Mouse (Mus musculus) monocyte, adult 5-6 weeks (primary cell): ENCODE measurements around the gene Zfp618. TPM values are rescaled to one million over a fixed set of nuclear protein-coding genes. Genes with fewer than 3 reads are reported as not detected.

Experiments used
- ATAC-seq: fragments of 153-309, 156-312 bp; replicated peaks from 2 replicates; pipeline ENCODE4 v1.8.0; 2017; ENCODE audit warnings: mild to moderate bottlenecking; ENCODE audit not compliant: low TSS enrichment, insufficient number of reproducible peaks, severe bottlenecking, poor library complexity, low FRiP score
- total RNA-seq: library from RNA; stranded (forward); fragments of 200-1000, 200-491, 200-594 nt; gene quantifications from 3 replicates; pipeline ENCODE4 v1.2.3, GENCODE M21; 2017

The Zfp618 gene
- total RNA-seq, 1 experiment from 2014 or later = 0.57 TPM

GRCm38 (mm10) chr4:63055216-63055745 is 89.9 kb downstream of the Zfp618 start:
- ATAC-seq = no peak

GRCm38 (mm10) chr4:63056641-63057415 is 91.5 kb downstream of the Zfp618 start:
- ATAC-seq = no peak

GRCm38 (mm10) chr4:63057581-63057980 is 92.2 kb downstream of the Zfp618 start:
- ATAC-seq = no peak

GRCm38 (mm10) chr4:63058686-63059085 is 93.3 kb downstream of the Zfp618 start:
- no peak for ATAC-seq

GRCm38 (mm10) chr4:63060358-63060757 is 95.0 kb downstream of the Zfp618 start:
- no peak for ATAC-seq

GRCm38 (mm10) chr4:63061411-63061810 is 96.0 kb downstream of the Zfp618 start:
- no peak for ATAC-seq

GRCm38 (mm10) chr4:63063360-63063759 is 98.0 kb downstream of the Zfp618 start:
- ATAC-seq = no peak

- no peak for ATAC-seq
Measured at GRCm38 (mm10) chr4:63064911-63065310, 99.5 kb downstream of the Zfp618 start.

GRCm38 (mm10) chr4:63066796-63067195 is 101.4 kb downstream of the Zfp618 start:
- no peak for ATAC-seq

- no peak for ATAC-seq
Measured at GRCm38 (mm10) chr4:63067822-63068221, 102.4 kb downstream of the Zfp618 start.

- ATAC-seq = no peak
Measured at GRCm38 (mm10) chr4:63068499-63069175, 103.3 kb downstream of the Zfp618 start.

- no peak for ATAC-seq
Measured at GRCm38 (mm10) chr4:63071413-63072260, 106.3 kb downstream of the Zfp618 start.

GRCm38 (mm10) chr4:63073139-63073538 is 107.8 kb downstream of the Zfp618 start:
- no peak for ATAC-seq

GRCm38 (mm10) chr4:63079159-63079558 is 113.8 kb downstream of the Zfp618 start:
- ATAC-seq = no peak

GRCm38 (mm10) chr4:63084473-63084889 is 119.1 kb downstream of the Zfp618 start:
- no peak for ATAC-seq

GRCm38 (mm10) chr4:63089484-63089883 is 124.1 kb downstream of the Zfp618 start:
- ATAC-seq = no peak

- ATAC-seq = no peak
Measured at GRCm38 (mm10) chr4:63091151-63091550, 125.8 kb downstream of the Zfp618 start.

- no peak for ATAC-seq
Measured at GRCm38 (mm10) chr4:63097603-63098002, 132.2 kb downstream of the Zfp618 start.

GRCm38 (mm10) chr4:63100478-63100877 is 135.1 kb downstream of the Zfp618 start:
- ATAC-seq = no peak
